Mouse (Mus musculus): ENCODE measurements at regions not wholly inside any gene's neighbourhood (a gene's known extent, or its start where the extent isn't known, plus 50 kb on each side); places are given as distances from the start of the nearest gene placed in this dataset.

- no peaks in the 10 kb centered on the region for H3K9me3 ChIP-seq (ENCODE audit: control insufficient read depth, low read length)
- 7% methylated on average over 2 of the region's 2 CpGs for WGBS
- no peak overlapping the region for H3K4me3 ChIP-seq (ENCODE audit: control insufficient read depth in 1 of 2, insufficient read depth in 1 of 2, low read depth in 1 of 2, low read length in 2 of 2)
- H3K27ac ChIP-seq (replicated peaks in 1 of 2; ENCODE audit: control insufficient read depth in 1 of 2, insufficient read depth in 1 of 2, low read depth in 2 of 2, low read length in 2 of 2), result peak overlapping the region; percentile 16 to 68; a peak in 2 of 4 replicates
- H3K4me2 ChIP-seq (ENCODE audit: low read length), result no peak overlapping the region; the same call in 1 of the 2 replicates
- peaks cover 11 to 12% of the 10 kb centered on the region in 2 experiments; a peak in 3 of 4 replicates for H3K4me1 ChIP-seq (ENCODE audit: control insufficient read depth in 2 of 2, insufficient read depth in 2 of 2, low read length in 2 of 2)
- H3K36me3 ChIP-seq (ENCODE audit: control insufficient read depth, insufficient read depth, low read length), result no peaks in the 10 kb centered on the region
- ATAC-seq (ENCODE audit: insufficient number of reproducible peaks, insufficient read depth, low FRiP score, low read depth), result 0 out of 2 replicates have a peak, but pooled peaks have one; percentile 47
- no peaks in the 10 kb centered on the region for H3K27me3 ChIP-seq (ENCODE audit: control insufficient read depth, insufficient read depth, low read length)
- H3K9ac ChIP-seq (ENCODE audit: low read length), result no peak overlapping the region
Measured at GRCm38 (mm10) chr4:103421541-103421951, 107.9 kb downstream of the Oma1 start.

- 94% methylated on average over 1 of the region's 1 CpGs for WGBS
- Histone ChIP-seq H3K4me1 (ENCODE audit: control insufficient read depth in 2 of 2, insufficient read depth in 2 of 2, low read length in 2 of 2) (no peaks in the 10 kb centered on the region), H3K4me2 (ENCODE audit: low read length) (no peak overlapping the region), H3K4me3 (ENCODE audit: control insufficient read depth in 1 of 2, insufficient read depth in 1 of 2, low read depth in 1 of 2, low read length in 2 of 2) (no peak overlapping the region), H3K9me3 (ENCODE audit: control insufficient read depth, low read length) (no peaks in the 10 kb centered on the region), H3K27ac (replicated peaks in 1 of 2; ENCODE audit: control insufficient read depth in 1 of 2, insufficient read depth in 1 of 2, low read depth in 2 of 2, low read length in 2 of 2) (no peak overlapping the region), H3K27me3 (ENCODE audit: control insufficient read depth, insufficient read depth, low read length) (no peaks in the 10 kb centered on the region), H3K9ac (ENCODE audit: low read length) (no peak overlapping the region), H3K36me3 (ENCODE audit: control insufficient read depth, insufficient read depth, low read length) (no peaks in the 10 kb centered on the region)
- ATAC-seq (ENCODE audit: insufficient number of reproducible peaks, insufficient read depth, low FRiP score, low read depth), result no peak
Measured at GRCm38 (mm10) chr4:103441383-103441782, 127.8 kb downstream of the Oma1 start.

DNA sequence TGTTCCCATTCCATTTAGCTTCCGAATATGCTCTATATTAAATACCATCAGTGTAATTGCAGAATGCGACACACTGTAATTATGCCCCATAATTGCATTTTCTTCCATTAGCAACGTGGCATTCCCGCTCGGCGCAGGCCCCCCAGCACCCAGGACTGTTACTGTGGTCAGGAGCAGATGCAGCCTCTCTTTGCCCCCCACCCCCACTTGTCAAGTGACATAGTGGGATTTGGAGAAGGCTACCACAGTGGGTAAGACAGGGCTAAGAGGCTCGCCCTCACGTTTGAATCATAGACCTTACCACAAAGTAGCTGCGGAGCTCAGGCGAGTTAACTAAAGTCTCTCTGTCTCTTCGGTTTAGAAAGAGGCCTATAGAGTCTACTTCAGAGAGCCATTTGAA lies 128.3 kb downstream of the Oma1 start:
- WGBS, result 85% methylated on average over 11 of the region's 11 CpGs
- ATAC-seq (ENCODE audit: insufficient number of reproducible peaks, insufficient read depth, low FRiP score, low read depth), result no peak

DNA sequence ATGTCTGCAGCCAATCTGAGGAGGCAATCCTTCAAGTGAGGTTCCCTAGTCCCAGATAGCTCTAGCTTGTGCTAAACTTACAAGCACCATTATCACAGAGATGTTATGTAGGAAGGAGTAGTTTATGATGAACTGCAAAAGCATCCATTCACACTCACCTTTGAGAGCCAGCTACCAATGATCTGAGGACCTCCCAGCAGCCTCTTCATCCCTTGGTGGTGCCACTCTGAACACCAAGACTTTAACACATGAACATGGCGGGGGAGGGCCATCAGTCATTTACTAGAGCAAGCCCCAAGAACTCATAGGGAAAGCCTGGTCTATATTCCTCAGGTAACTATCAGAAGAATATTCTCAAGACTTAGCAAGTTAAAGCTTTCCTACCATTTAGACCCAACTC lies 135.7 kb downstream of the Oma1 start:
- H3K4me2 ChIP-seq (ENCODE audit: low read length), result no peak overlapping the region
- no peaks in the 10 kb centered on the region for H3K9me3 ChIP-seq (ENCODE audit: control insufficient read depth, low read length)
- H3K4me1 ChIP-seq (ENCODE audit: control insufficient read depth in 2 of 2, insufficient read depth in 2 of 2, low read length in 2 of 2), result no peaks in the 10 kb centered on the region
- no peak overlapping the region for H3K4me3 ChIP-seq (ENCODE audit: control insufficient read depth in 1 of 2, insufficient read depth in 1 of 2, low read depth in 1 of 2, low read length in 2 of 2)
- no peak overlapping the region for H3K9ac ChIP-seq (ENCODE audit: low read length)
- no peaks in the 10 kb centered on the region for H3K36me3 ChIP-seq (ENCODE audit: control insufficient read depth, insufficient read depth, low read length)
- no peak for ATAC-seq (ENCODE audit: insufficient number of reproducible peaks, insufficient read depth, low FRiP score, low read depth)
- WGBS, result 67% methylated on average over 1 of the region's 1 CpGs
- no peaks in the 10 kb centered on the region for H3K27me3 ChIP-seq (ENCODE audit: control insufficient read depth, insufficient read depth, low read length)
- H3K27ac ChIP-seq (replicated peaks in 1 of 2; ENCODE audit: control insufficient read depth in 1 of 2, insufficient read depth in 1 of 2, low read depth in 2 of 2, low read length in 2 of 2), result no peak overlapping the region

More for the DNA sequence above, 128.3 kb downstream of the Oma1 start:
- Histone ChIP-seq H3K4me2 (ENCODE audit: low read length) (no peak overlapping the region), H3K27ac (replicated peaks in 1 of 2; ENCODE audit: control insufficient read depth in 1 of 2, insufficient read depth in 1 of 2, low read depth in 2 of 2, low read length in 2 of 2) (no peak overlapping the region), H3K4me1 (ENCODE audit: control insufficient read depth in 2 of 2, insufficient read depth in 2 of 2, low read length in 2 of 2) (no peaks in the 10 kb centered on the region), H3K27me3 (ENCODE audit: control insufficient read depth, insufficient read depth, low read length) (no peaks in the 10 kb centered on the region), H3K4me3 (ENCODE audit: control insufficient read depth in 1 of 2, insufficient read depth in 1 of 2, low read depth in 1 of 2, low read length in 2 of 2) (no peak overlapping the region), H3K9ac (ENCODE audit: low read length) (no peak overlapping the region), H3K36me3 (ENCODE audit: control insufficient read depth, insufficient read depth, low read length) (no peaks in the 10 kb centered on the region), H3K9me3 (ENCODE audit: control insufficient read depth, low read length) (no peaks in the 10 kb centered on the region)

GRCm38 (mm10) chr4:103450121-103450520 lies 136.5 kb downstream of the Oma1 start:
- H3K27ac ChIP-seq (replicated peaks in 1 of 2; ENCODE audit: control insufficient read depth in 1 of 2, insufficient read depth in 1 of 2, low read depth in 2 of 2, low read length in 2 of 2), result no peak overlapping the region
- H3K27me3 ChIP-seq (ENCODE audit: control insufficient read depth, insufficient read depth, low read length), result no peaks in the 10 kb centered on the region
- H3K9me3 ChIP-seq (ENCODE audit: control insufficient read depth, low read length), result no peaks in the 10 kb centered on the region
- no peak overlapping the region for H3K4me3 ChIP-seq (ENCODE audit: control insufficient read depth in 1 of 2, insufficient read depth in 1 of 2, low read depth in 1 of 2, low read length in 2 of 2)
- H3K9ac ChIP-seq (ENCODE audit: low read length), result no peak overlapping the region
- H3K36me3 ChIP-seq (ENCODE audit: control insufficient read depth, insufficient read depth, low read length), result no peaks in the 10 kb centered on the region
- no peak overlapping the region for H3K4me2 ChIP-seq (ENCODE audit: low read length)
- no peak for ATAC-seq (ENCODE audit: insufficient number of reproducible peaks, insufficient read depth, low FRiP score, low read depth)
- H3K4me1 ChIP-seq (ENCODE audit: control insufficient read depth in 2 of 2, insufficient read depth in 2 of 2, low read length in 2 of 2), result no peaks in the 10 kb centered on the region
- 63% methylated on average over 2 of the region's 2 CpGs for WGBS

GRCm38 (mm10) chr4:103455458-103455857 lies 141.8 kb downstream of the Oma1 start:
- no peak overlapping the region for H3K27ac ChIP-seq (replicated peaks in 1 of 2; ENCODE audit: control insufficient read depth in 1 of 2, insufficient read depth in 1 of 2, low read depth in 2 of 2, low read length in 2 of 2)
- no peaks in the 10 kb centered on the region for H3K36me3 ChIP-seq (ENCODE audit: control insufficient read depth, insufficient read depth, low read length)
- H3K27me3 ChIP-seq (ENCODE audit: control insufficient read depth, insufficient read depth, low read length), result no peaks in the 10 kb centered on the region
- no peak overlapping the region for H3K9ac ChIP-seq (ENCODE audit: low read length)
- 63% methylated on average over 2 of the region's 2 CpGs for WGBS
- H3K4me2 ChIP-seq (ENCODE audit: low read length), result no peak overlapping the region
- no peaks in the 10 kb centered on the region for H3K9me3 ChIP-seq (ENCODE audit: control insufficient read depth, low read length)
- ATAC-seq (ENCODE audit: insufficient number of reproducible peaks, insufficient read depth, low FRiP score, low read depth), result peak; percentile 35; the same call in 1 of the 2 replicates
- H3K4me3 ChIP-seq (ENCODE audit: control insufficient read depth in 1 of 2, insufficient read depth in 1 of 2, low read depth in 1 of 2, low read length in 2 of 2), result no peak overlapping the region
- no peaks in the 10 kb centered on the region for H3K4me1 ChIP-seq (ENCODE audit: control insufficient read depth in 2 of 2, insufficient read depth in 2 of 2, low read length in 2 of 2)

- Histone ChIP-seq H3K9me3 (ENCODE audit: control insufficient read depth, low read length) (no peaks in the 10 kb centered on the region), H3K36me3 (ENCODE audit: control insufficient read depth, insufficient read depth, low read length) (no peaks in the 10 kb centered on the region), H3K4me3 (ENCODE audit: control insufficient read depth in 1 of 2, insufficient read depth in 1 of 2, low read depth in 1 of 2, low read length in 2 of 2) (no peak overlapping the region), H3K27ac (replicated peaks in 1 of 2; ENCODE audit: control insufficient read depth in 1 of 2, insufficient read depth in 1 of 2, low read depth in 2 of 2, low read length in 2 of 2) (no peak overlapping the region), H3K4me2 (ENCODE audit: low read length) (no peak overlapping the region), H3K4me1 (ENCODE audit: control insufficient read depth in 2 of 2, insufficient read depth in 2 of 2, low read length in 2 of 2) (no peaks in the 10 kb centered on the region), H3K27me3 (ENCODE audit: control insufficient read depth, insufficient read depth, low read length) (no peaks in the 10 kb centered on the region), H3K9ac (ENCODE audit: low read length) (no peak overlapping the region)
- ATAC-seq (ENCODE audit: insufficient number of reproducible peaks, insufficient read depth, low FRiP score, low read depth), result no peak
- WGBS, result 74% methylated on average over 7 of the region's 7 CpGs
Measured at GRCm38 (mm10) chr4:103466019-103466589, 152.5 kb downstream of the Oma1 start.

- H3K4me1 ChIP-seq (ENCODE audit: control insufficient read depth in 2 of 2, insufficient read depth in 2 of 2, low read length in 2 of 2), result no peaks in the 10 kb centered on the region
- no peaks in the 10 kb centered on the region for H3K27me3 ChIP-seq (ENCODE audit: control insufficient read depth, insufficient read depth, low read length)
- H3K36me3 ChIP-seq (ENCODE audit: control insufficient read depth, insufficient read depth, low read length), result no peaks in the 10 kb centered on the region
- no peaks in the 10 kb centered on the region for H3K9me3 ChIP-seq (ENCODE audit: control insufficient read depth, low read length)
- no peak overlapping the region for H3K9ac ChIP-seq (ENCODE audit: low read length)
- no peak overlapping the region for H3K4me3 ChIP-seq (ENCODE audit: control insufficient read depth in 1 of 2, insufficient read depth in 1 of 2, low read depth in 1 of 2, low read length in 2 of 2)
- H3K4me2 ChIP-seq (ENCODE audit: low read length), result no peak overlapping the region
- no peak overlapping the region for H3K27ac ChIP-seq (replicated peaks in 1 of 2; ENCODE audit: control insufficient read depth in 1 of 2, insufficient read depth in 1 of 2, low read depth in 2 of 2, low read length in 2 of 2)
- WGBS, result 80% methylated on average over 1 of the region's 1 CpGs
- ATAC-seq (ENCODE audit: insufficient number of reproducible peaks, insufficient read depth, low FRiP score, low read depth), result no peak
Measured at GRCm38 (mm10) chr4:103475596-103475995, 143.6 kb upstream of the Dab1 start.
